Mouse (Mus musculus): ENCODE measurements around the gene Capzb. TPM values are rescaled to one million over a fixed set of nuclear protein-coding genes. Genes with fewer than 3 reads are reported as not detected.

Gene Capzb
- polyA plus RNA-seq, 1 experiment from 2014 or later, result 415 TPM

DNA sequence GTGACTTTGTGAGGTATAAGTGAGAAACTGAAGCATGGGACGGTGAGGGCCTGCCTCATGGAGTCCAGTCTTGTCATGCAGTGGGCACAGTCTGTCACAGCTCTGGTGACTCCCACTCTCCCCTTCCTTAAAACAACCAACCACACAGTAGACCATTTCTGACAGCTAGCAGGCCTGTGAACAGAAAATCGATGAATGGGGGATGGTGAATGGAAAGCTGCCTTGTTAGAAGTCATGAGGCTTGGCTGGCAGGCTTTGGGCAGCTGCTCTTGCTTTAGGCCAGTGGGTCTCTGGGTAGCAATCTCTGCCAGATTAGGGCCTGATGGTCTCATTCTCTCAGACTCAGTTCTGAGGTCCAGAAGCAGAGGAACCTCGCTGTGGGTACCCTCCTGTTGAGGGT, 51.5 kb downstream of the Capzb start:
- peaks cover 16% of the 10 kb centered on the region; the same call in 1 of the 2 replicates for H3K36me3 ChIP-seq (ENCODE audit: insufficient read depth, low read length)
- ATAC-seq (ENCODE audit: low FRiP score, low TSS enrichment), result no peak
- H3K9me3 ChIP-seq (ENCODE audit: low read length), result no peaks in the 10 kb centered on the region
- no peak overlapping the region for H3K9ac ChIP-seq (replicated peaks; ENCODE audit: low read length)
- H3K4me2 ChIP-seq (replicated peaks; ENCODE audit: low read depth, low read length), result no peak overlapping the region
- peaks cover 66% of the 10 kb centered on the region for H3K4me1 ChIP-seq (ENCODE audit: insufficient read depth, low read length)
- no peak overlapping the region for H3K4me3 ChIP-seq (ENCODE audit: low read length)
- H3K27me3 ChIP-seq (ENCODE audit: insufficient read depth, low read length), result no peaks in the 10 kb centered on the region
- H3K27ac ChIP-seq (ENCODE audit: low read length), result peak overlapping the region; percentile 39
- 49% methylated on average over 3 of the region's 3 CpGs for WGBS

DNA sequence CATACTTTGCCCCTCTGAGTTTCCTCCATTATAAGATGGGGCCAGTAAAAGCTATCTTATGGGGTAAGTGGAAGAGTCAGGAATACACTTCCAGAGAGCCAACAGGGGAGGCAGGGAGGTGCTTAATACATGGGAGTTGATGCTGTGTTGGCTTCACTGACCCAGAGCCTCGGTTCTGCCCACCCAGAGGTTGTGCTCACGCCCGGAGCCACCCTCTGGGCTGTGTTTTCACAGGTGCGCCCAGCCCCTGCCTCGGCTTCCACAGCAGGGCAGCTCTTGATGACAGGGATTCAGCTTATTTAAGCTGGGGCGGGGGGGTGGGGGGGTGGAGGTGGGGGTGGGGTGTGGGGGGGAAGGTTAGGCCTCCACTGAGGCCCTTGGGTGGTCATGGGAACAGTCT, 52.1 kb downstream of the Capzb start:
- peaks cover 12% of the 10 kb centered on the region; the same call in 1 of the 2 replicates for H3K36me3 ChIP-seq (ENCODE audit: insufficient read depth, low read length)
- WGBS, result 28% methylated on average over 5 of the region's 6 CpGs
- no peaks in the 10 kb centered on the region for H3K9me3 ChIP-seq (ENCODE audit: low read length)
- H3K9ac ChIP-seq (replicated peaks; ENCODE audit: low read length), result no peak overlapping the region
- no peak overlapping the region for H3K4me2 ChIP-seq (replicated peaks; ENCODE audit: low read depth, low read length)
- H3K27me3 ChIP-seq (ENCODE audit: insufficient read depth, low read length), result no peaks in the 10 kb centered on the region
- ATAC-seq (ENCODE audit: low FRiP score, low TSS enrichment), result peak; percentile 40; the same call in 1 of the 2 replicates
- H3K4me1 ChIP-seq (ENCODE audit: insufficient read depth, low read length), result peaks cover 72% of the 10 kb centered on the region
- H3K4me3 ChIP-seq (ENCODE audit: low read length), result no peak overlapping the region
- H3K27ac ChIP-seq (ENCODE audit: low read length), result peak overlapping the region; percentile 39

DNA sequence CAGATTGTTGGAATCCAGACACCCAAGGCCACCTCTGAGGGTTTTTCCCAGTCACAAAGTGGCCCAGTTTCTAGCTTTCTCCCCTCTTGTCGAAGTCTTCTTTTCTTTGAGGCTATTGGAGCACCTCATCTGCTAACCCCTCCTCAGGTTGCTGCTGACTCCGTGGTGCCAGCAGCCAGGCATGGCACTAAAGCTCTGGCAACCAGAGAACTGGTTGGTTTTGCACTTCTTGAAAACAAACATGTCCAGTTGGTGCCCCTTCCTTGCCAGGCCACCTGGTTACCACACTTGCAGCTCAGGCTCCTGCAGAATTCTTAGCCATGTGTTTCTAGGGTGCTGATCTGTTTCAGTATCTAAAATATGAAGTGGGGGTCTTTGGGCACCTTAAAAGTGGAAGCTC, 52.8 kb downstream of the Capzb start:
- H3K27ac ChIP-seq (ENCODE audit: low read length), result no peak overlapping the region; the same call in 1 of the 2 replicates
- no peaks in the 10 kb centered on the region for H3K27me3 ChIP-seq (ENCODE audit: insufficient read depth, low read length)
- H3K36me3 ChIP-seq (ENCODE audit: insufficient read depth, low read length), result peaks cover 6% of the 10 kb centered on the region; the same call in 1 of the 2 replicates
- no peaks in the 10 kb centered on the region for H3K9me3 ChIP-seq (ENCODE audit: low read length)
- no peak overlapping the region for H3K9ac ChIP-seq (replicated peaks; ENCODE audit: low read length)
- peaks cover 77% of the 10 kb centered on the region for H3K4me1 ChIP-seq (ENCODE audit: insufficient read depth, low read length)
- ATAC-seq (ENCODE audit: low FRiP score, low TSS enrichment), result no peak
- no peak overlapping the region for H3K4me2 ChIP-seq (replicated peaks; ENCODE audit: low read depth, low read length)
- no peak overlapping the region for H3K4me3 ChIP-seq (ENCODE audit: low read length)
- WGBS, result 76% methylated on average over 2 of the region's 2 CpGs

DNA sequence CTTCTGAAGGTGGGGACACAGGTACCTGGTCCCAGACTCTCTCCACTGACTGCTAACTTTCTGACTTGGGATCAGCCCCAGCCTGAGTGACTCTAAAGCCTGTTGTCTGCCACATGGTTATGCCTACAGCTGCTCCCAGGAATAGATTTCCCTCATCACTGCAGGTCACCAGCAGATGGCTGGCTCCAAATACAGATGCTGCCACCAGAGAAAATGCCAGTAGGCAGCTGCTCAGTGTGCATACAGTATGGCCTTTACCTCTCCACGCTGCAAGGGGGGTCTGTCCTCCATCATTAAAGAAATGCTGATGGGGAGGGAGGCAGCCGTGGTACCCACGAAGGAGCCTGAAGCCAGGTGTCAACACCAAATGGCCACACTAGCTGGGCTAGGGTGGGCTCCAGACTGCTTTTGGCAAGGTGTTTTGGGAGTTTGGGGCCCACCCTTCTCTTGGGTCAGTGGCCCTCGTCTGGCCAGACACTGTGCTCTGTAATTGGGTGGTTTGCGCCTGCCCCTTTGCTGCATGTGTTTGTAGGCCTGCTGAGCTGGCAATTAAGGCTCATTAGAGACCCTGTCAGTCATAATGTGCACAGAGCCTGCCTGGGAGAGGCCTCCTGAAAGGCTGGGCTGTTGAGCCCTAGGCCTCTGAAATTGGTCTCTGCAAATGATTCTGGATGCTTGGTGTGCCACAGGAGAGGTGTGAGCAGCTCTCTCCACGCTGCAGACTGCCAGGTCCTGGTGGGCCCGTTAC, 53.6 kb downstream of the Capzb start:
- no peak overlapping the region for H3K4me2 ChIP-seq (replicated peaks; ENCODE audit: low read depth, low read length)
- H3K4me3 ChIP-seq (ENCODE audit: low read length), result no peak overlapping the region
- no peaks in the 10 kb centered on the region for H3K27me3 ChIP-seq (ENCODE audit: insufficient read depth, low read length)
- no peak overlapping the region for H3K9ac ChIP-seq (replicated peaks; ENCODE audit: low read length)
- no peak overlapping the region for H3K27ac ChIP-seq (ENCODE audit: low read length)
- no peaks in the 10 kb centered on the region for H3K9me3 ChIP-seq (ENCODE audit: low read length)
- 48% methylated on average over 7 of the region's 7 CpGs for WGBS
- peaks cover 78% of the 10 kb centered on the region for H3K4me1 ChIP-seq (ENCODE audit: insufficient read depth, low read length)
- H3K36me3 ChIP-seq (ENCODE audit: insufficient read depth, low read length), result no peaks in the 10 kb centered on the region
- ATAC-seq (ENCODE audit: low FRiP score, low TSS enrichment), result no peak

DNA sequence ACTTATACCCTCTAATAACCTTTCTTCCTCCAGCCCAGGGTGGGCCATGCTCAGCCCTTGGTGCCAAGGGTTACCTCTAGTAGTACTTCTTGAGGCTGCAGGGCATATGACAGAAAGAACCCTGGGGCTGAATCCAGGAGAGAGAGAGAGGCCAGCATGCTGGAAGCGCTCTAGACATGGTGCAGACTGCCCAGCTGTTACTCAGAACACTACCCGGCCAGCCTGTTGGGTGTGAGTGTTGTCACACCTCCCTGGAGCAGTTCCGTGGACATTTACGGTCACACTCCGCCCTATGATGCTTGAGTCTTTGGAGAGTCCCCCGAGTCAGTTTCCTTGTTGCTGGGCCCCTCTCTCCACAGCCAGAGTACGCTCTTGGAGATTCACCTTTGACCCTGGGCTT, 55.3 kb downstream of the Capzb start:
- no peak for ATAC-seq (ENCODE audit: low FRiP score, low TSS enrichment)
- no peak overlapping the region for H3K9ac ChIP-seq (replicated peaks; ENCODE audit: low read length)
- H3K4me2 ChIP-seq (replicated peaks; ENCODE audit: low read depth, low read length), result no peak overlapping the region
- WGBS, result 55% methylated on average over 7 of the region's 7 CpGs
- H3K27ac ChIP-seq (ENCODE audit: low read length), result no peak overlapping the region
- no peaks in the 10 kb centered on the region for H3K27me3 ChIP-seq (ENCODE audit: insufficient read depth, low read length)
- no peak overlapping the region for H3K4me3 ChIP-seq (ENCODE audit: low read length)
- H3K36me3 ChIP-seq (ENCODE audit: insufficient read depth, low read length), result no peaks in the 10 kb centered on the region
- peaks cover 78% of the 10 kb centered on the region for H3K4me1 ChIP-seq (ENCODE audit: insufficient read depth, low read length)
- no peaks in the 10 kb centered on the region for H3K9me3 ChIP-seq (ENCODE audit: low read length)

DNA sequence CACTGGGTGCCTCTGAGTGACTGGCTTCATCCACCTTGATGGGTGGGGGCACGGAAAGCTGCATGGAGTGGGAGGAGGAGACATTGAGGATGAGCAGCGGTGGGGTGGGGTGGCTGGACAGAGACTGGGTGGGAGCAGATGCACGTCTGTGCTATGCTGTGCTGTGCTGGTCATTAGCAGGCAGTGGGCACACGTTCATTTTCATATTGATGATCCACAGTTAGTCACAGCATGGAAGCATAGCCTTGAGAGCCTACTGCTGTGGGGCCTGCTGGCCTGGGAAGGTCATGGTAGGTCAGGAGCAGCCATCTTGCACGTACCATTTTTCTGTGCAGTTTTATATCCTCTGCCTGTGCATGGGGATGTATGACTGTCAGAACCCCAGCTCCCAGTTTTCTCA, 56.0 kb downstream of the Capzb start:
- Histone ChIP-seq H3K4me1 (ENCODE audit: insufficient read depth, low read length) (peaks cover 79% of the 10 kb centered on the region), H3K27ac (ENCODE audit: low read length) (peak overlapping the region; percentile 56; the same call in 1 of the 2 replicates), H3K9ac (replicated peaks; ENCODE audit: low read length) (no peak overlapping the region), H3K36me3 (ENCODE audit: insufficient read depth, low read length) (no peaks in the 10 kb centered on the region), H3K4me2 (replicated peaks; ENCODE audit: low read depth, low read length) (no peak overlapping the region), H3K27me3 (ENCODE audit: insufficient read depth, low read length) (no peaks in the 10 kb centered on the region), H3K9me3 (ENCODE audit: low read length) (no peaks in the 10 kb centered on the region), H3K4me3 (ENCODE audit: low read length) (no peak overlapping the region)
- WGBS, result 85% methylated on average over 5 of the region's 5 CpGs
- 0 out of 2 replicates have a peak, but pooled peaks have one; percentile 2 for ATAC-seq (ENCODE audit: low FRiP score, low TSS enrichment)

DNA sequence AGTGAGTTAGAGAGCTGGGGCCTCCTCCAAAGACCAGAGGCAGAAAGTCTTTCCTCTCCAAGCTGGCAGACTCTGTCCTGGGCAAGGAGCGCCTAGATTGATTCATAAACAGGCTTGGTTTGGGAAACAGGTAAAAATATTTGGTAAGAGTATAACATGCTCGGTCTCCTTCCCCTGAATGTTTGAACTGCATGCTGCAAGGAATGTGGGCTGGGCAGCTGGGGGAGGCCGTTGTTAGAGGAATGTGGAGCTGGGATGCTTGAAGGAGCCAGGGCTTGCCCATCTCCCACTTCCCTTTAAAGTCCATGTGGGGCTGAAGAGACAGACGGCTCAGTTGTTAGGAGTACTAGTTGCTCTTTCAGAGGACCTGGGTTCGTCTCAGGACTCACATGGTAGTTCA, 57.3 kb downstream of the Capzb start:
- H3K36me3 ChIP-seq (ENCODE audit: insufficient read depth, low read length), result no peaks in the 10 kb centered on the region
- H3K4me2 ChIP-seq (replicated peaks; ENCODE audit: low read depth, low read length), result no peak overlapping the region
- H3K9ac ChIP-seq (replicated peaks; ENCODE audit: low read length), result peak overlapping the region; percentile 35; the same call in 1 of the 2 replicates
- peak overlapping the region; percentile 56; the same call in 1 of the 2 replicates for H3K27ac ChIP-seq (ENCODE audit: low read length)
- H3K4me1 ChIP-seq (ENCODE audit: insufficient read depth, low read length), result peaks cover 71% of the 10 kb centered on the region
- H3K9me3 ChIP-seq (ENCODE audit: low read length), result no peaks in the 10 kb centered on the region
- H3K4me3 ChIP-seq (ENCODE audit: low read length), result no peak overlapping the region
- no peak for ATAC-seq (ENCODE audit: low FRiP score, low TSS enrichment)
- WGBS, result 19% methylated on average over 5 of the region's 5 CpGs
- H3K27me3 ChIP-seq (ENCODE audit: insufficient read depth, low read length), result no peaks in the 10 kb centered on the region

DNA sequence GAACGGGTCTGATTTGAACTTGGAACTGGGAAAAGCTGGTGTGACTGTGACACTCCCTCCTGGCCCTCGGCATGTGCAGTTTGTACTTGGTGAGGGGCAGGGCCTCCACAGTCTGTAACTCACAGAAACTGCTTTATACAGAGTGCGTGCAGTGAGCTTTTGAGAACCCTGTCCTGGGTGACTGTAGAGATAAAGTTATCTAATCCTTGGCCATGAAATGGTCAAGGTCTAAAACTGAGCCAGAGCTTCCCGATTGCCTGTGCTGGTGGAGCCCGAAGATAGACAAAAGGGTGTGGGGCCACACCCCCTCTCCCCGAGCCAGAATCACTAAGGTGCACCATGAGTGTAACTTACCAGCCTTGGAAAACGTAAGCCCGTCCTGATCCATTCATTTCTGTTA, 58.2 kb downstream of the Capzb start:
- Histone ChIP-seq H3K27ac (ENCODE audit: low read length) (peak overlapping the region; percentile 84), H3K27me3 (ENCODE audit: insufficient read depth, low read length) (no peaks in the 10 kb centered on the region), H3K36me3 (ENCODE audit: insufficient read depth, low read length) (no peaks in the 10 kb centered on the region), H3K9ac (replicated peaks; ENCODE audit: low read length) (no peak overlapping the region), H3K4me1 (ENCODE audit: insufficient read depth, low read length) (peaks cover 68% of the 10 kb centered on the region), H3K4me3 (ENCODE audit: low read length) (no peak overlapping the region), H3K9me3 (ENCODE audit: low read length) (no peaks in the 10 kb centered on the region), H3K4me2 (replicated peaks; ENCODE audit: low read depth, low read length) (no peak overlapping the region)
- no peak for ATAC-seq (ENCODE audit: low FRiP score, low TSS enrichment)
- WGBS, result 66% methylated on average over 8 of the region's 8 CpGs

DNA sequence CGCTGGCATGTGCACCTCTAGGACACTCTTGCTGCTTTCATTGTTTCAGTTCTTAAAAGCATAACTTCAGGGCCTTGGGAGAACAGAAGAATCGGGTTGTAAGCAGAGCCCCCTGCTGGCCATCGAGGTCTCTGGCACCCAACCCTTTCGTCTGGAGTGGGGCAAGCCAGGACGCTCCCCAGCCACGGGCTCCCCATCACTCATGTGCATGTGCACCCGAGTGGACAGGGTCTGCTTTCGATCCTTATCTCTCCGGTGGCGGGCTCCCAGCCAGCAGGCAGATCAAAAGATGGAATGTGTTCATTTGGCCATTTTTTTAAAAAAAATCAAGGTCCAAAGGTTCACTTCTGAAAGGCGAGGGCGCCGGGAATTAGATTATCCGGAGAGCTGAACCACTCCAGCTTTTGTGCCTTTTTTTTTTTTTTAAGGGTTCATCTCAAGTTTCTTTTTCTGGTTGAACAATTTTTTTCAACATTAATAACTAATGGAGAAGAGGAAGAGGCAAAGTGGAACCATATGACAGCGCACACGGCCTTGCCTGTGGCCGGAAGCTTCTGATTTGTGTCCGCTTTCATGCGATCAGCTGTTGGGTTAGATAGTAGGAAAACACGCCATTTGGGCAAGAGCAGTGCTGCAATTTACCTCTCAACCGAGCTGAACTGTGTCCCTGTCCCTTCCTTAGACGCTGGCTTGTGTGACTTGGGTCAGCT, 59.5 kb downstream of the Capzb start:
- Histone ChIP-seq H3K9ac (replicated peaks; ENCODE audit: low read length) (peak overlapping the region; percentile 49; the same call in 1 of the 2 replicates), H3K4me2 (replicated peaks; ENCODE audit: low read depth, low read length) (no peak overlapping the region; the same call in 1 of the 2 replicates), H3K9me3 (ENCODE audit: low read length) (no peaks in the 10 kb centered on the region), H3K4me1 (ENCODE audit: insufficient read depth, low read length) (peaks cover 59% of the 10 kb centered on the region), H3K36me3 (ENCODE audit: insufficient read depth, low read length) (peaks cover 4% of the 10 kb centered on the region), H3K27me3 (ENCODE audit: insufficient read depth, low read length) (no peaks in the 10 kb centered on the region), H3K4me3 (ENCODE audit: low read length) (no peak overlapping the region), H3K27ac (ENCODE audit: low read length) (peak overlapping the region; percentile 84)
- ATAC-seq (ENCODE audit: low FRiP score, low TSS enrichment), result peak; percentile 84
- 44% methylated on average over 22 of the region's 22 CpGs for WGBS

DNA sequence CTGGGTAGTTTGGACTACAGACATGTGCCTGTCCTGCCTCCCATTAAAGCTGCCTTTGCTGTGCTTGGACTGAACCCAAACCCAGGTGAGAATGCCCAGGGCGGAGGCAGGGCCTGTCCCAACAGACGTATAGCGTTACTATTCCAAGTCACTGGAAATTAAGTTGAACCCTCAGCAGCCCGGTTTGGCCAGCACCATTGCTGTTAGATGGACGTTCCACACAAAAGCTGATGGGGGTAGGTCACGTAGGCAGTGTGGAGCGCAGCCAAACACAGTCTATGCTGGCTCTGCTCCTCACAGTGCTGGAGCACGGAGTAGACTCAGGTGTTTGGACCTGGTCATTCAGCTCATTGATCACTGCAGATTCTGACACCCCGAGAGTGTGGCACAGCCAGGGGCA, 60.5 kb downstream of the Capzb start:
- ATAC-seq (ENCODE audit: low FRiP score, low TSS enrichment), result no peak
- H3K9me3 ChIP-seq (ENCODE audit: low read length), result no peaks in the 10 kb centered on the region
- peaks cover 14% of the 10 kb centered on the region for H3K36me3 ChIP-seq (ENCODE audit: insufficient read depth, low read length)
- H3K4me1 ChIP-seq (ENCODE audit: insufficient read depth, low read length), result peaks cover 55% of the 10 kb centered on the region
- no peak overlapping the region for H3K27ac ChIP-seq (ENCODE audit: low read length)
- H3K4me3 ChIP-seq (ENCODE audit: low read length), result no peak overlapping the region
- no peaks in the 10 kb centered on the region for H3K27me3 ChIP-seq (ENCODE audit: insufficient read depth, low read length)
- no peak overlapping the region for H3K9ac ChIP-seq (replicated peaks; ENCODE audit: low read length)
- WGBS, result 76% methylated on average over 9 of the region's 9 CpGs
- H3K4me2 ChIP-seq (replicated peaks; ENCODE audit: low read depth, low read length), result no peak overlapping the region

All from kidney, embryonic 16.5 days (tissue).